Mouse (Mus musculus) midbrain, embryonic 15.5 days (tissue): Measurements from ENCODE around the gene Gm10300. TPM values are rescaled to one million over a fixed set of nuclear protein-coding genes. Genes with fewer than 3 reads are reported as not detected.

Experiments used
- ATAC-seq: fragments of 200-750 bp; cut with Nextera tagmentation; replicated peaks from 2 replicates; pipeline ENCODE4 v1.8.0; 2017; ENCODE audit warnings: moderate TSS enrichment
- H3K27ac ChIP-seq: fragments of 300-500 bp; sonication (generic); 2 replicates; pipeline ENCODE4 v1.5.1; 2015; ENCODE audit warnings: mild to moderate bottlenecking, inconsistent platforms
- H3K27me3 ChIP-seq: fragments of 300-500 bp; sonication (generic); replicated peaks from 2 replicates; pipeline ENCODE4 v1.6.1; 2015; ENCODE audit warnings: inconsistent platforms
- H3K36me3 ChIP-seq: fragments of 300-500 bp; sonication (generic); replicated peaks from 2 replicates; pipeline ENCODE4 v1.6.1; 2015; ENCODE audit warnings: inconsistent platforms
- H3K4me1 ChIP-seq: fragments of 300-500 bp; sonication (generic); 2 replicates; pipeline ENCODE4 v1.6.1; 2015; ENCODE audit warnings: inconsistent platforms
- H3K4me2 ChIP-seq: fragments of 300-500 bp; sonication (generic); 2 replicates; pipeline ENCODE4 v1.6.1; 2015; ENCODE audit warnings: inconsistent platforms, mild to moderate bottlenecking, moderate library complexity
- H3K4me3 ChIP-seq: fragments of 300-500 bp; sonication (generic); 2 replicates; pipeline ENCODE4 v1.5.1; 2015; ENCODE audit warnings: mild to moderate bottlenecking, inconsistent platforms
- H3K9ac ChIP-seq: fragments of 300-500 bp; sonication (generic); 2 replicates; pipeline ENCODE4 v1.6.1; 2015; ENCODE audit warnings: mild to moderate bottlenecking, inconsistent platforms
- H3K9me3 ChIP-seq: fragments of 300-500 bp; sonication (generic); 2 replicates; pipeline ENCODE4 v1.6.1; 2016; ENCODE audit warnings: inconsistent platforms
- WGBS: fragments of 180-500 bp; shearing (Covaris S2); methylation state at CpG from one replicate; pipeline ENCODE4 v1.1.7; 2015; ENCODE audit warnings: mixed read lengths; 5-methylcytosine and 5-hydroxymethylcytosine counted together
- polyA plus RNA-seq: library from polyadenylated mRNA; unstranded; fragments of >200 nt; fragmentation: Nextera tagmentation; extraction: Ambion mirVana; gene quantifications from 2 replicates; pipeline ENCODE4 v1.2.1, GENCODE M21; 2015

Gene Gm10300
- polyA plus RNA-seq, 1 experiment from 2014 or later: not detected

DNA sequence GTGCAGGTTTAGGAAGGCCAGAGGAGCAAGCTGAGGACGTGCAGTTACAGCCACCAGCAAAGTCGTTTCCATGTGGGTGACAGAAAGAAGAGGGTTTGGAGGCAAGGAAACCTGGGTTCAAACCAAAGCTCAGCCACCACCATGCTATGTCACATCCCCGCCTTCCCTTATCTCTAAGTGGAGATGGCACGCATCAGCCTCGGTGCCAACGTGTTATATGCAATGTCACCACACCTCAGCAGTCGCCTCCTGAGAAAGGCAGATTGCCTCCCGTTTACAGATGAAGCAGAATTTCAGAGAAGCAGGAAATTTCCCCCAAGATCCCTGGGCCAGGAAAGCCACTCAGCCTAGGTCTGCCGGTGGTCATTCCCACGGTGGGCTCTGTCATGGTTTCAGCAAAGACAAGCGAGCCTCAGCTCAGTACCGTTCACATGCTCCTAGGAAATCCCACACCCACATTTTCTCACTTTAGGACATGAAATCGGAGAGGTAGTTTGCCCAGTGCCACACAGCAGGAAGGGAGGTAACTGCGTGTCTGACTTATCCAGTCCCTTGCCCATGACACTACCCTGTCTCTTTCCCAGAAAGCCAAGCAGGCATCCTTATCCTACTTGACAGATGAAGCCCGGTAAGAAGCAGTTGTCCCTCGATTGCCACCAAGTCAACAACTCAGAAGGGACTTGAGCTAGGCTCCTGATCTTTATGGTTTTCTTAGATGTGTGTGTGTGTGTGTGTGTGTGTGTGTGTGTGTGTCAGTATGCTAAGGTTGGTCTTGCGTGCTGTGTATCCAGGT, 14.3 kb upstream of the Gm10300 start:
- no peak for ATAC-seq

GRCm38 (mm10) chr4:132062289-132062688, 12.2 kb upstream of the Gm10300 start:
- no peaks in the 10 kb centered on the region for H3K27me3 ChIP-seq
- 74% methylated on average over 8 of the region's 8 CpGs for WGBS
- H3K36me3 ChIP-seq: no peaks in the 10 kb centered on the region
- H3K4me2 ChIP-seq: no peak overlapping the region
- H3K27ac ChIP-seq: no peak overlapping the region
- ATAC-seq: no peak
- 0 out of 2 replicates have a peak, but pooled peaks cover 3% of the 10 kb centered on the region for H3K4me1 ChIP-seq
- no peak overlapping the region for H3K9ac ChIP-seq
- H3K9me3 ChIP-seq: no peaks in the 10 kb centered on the region
- no peak overlapping the region for H3K4me3 ChIP-seq

More for the DNA sequence above, 14.3 kb upstream of the Gm10300 start:
- no peak overlapping the region for H3K4me2 ChIP-seq
- no peaks in the 10 kb centered on the region for H3K27me3 ChIP-seq
- H3K27ac ChIP-seq: no peak overlapping the region
- no peak overlapping the region for H3K4me3 ChIP-seq
- no peaks in the 10 kb centered on the region for H3K4me1 ChIP-seq
- no peaks in the 10 kb centered on the region for H3K36me3 ChIP-seq
- H3K9ac ChIP-seq: no peak overlapping the region
- WGBS: 80% methylated on average over 17 of the region's 17 CpGs
- no peaks in the 10 kb centered on the region for H3K9me3 ChIP-seq

DNA sequence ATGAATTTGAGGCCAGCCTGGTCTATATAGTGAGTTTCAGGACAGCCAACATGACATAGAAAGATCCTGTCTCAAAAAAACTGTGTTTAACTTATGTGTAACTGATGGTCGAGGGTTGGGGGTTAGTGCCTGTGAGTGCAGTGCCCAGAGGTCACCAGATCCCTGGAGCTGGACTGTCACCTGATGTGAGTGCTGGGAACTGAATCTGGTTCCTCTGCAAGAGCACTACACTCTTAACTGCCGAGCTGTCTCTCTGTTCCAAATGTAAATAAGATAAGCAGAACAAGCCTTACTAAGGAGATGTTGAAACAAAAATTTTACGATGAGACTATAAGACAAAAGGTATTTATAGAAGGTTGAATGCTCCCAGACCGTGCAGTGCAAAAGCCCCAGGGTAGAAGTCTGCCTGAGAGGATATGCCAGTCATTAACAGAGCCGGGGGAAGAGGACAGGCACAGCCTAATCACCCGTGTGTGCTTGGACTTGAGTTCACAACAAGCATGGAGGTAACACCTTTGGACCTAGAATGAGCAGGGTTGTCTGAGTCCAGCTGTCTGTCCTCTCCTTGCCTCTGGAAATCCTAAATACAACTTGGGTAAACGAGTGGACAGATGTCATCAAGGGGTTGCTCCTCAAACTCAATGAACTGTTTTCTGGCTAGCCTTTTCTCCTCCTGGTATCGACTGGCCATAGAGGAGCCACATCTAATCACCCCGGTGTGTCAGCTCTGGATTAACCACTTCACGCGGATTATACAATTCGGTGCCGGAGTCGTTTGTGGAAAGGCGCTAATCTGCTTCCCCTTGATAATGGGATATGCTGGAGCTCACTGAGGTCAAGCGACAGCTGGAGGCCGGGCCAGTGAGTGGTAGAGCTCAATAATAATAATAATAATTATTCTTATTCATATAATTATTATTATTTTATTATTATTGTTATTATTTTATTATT, 11.3 kb upstream of the Gm10300 start:
- H3K4me2 ChIP-seq: no peak overlapping the region
- no peak for ATAC-seq
- no peak overlapping the region for H3K9ac ChIP-seq
- 61% methylated on average over 17 of the region's 17 CpGs for WGBS
- 0 out of 2 replicates have a peak, but pooled peaks cover 3% of the 10 kb centered on the region for H3K4me1 ChIP-seq
- no peaks in the 10 kb centered on the region for H3K36me3 ChIP-seq
- no peaks in the 10 kb centered on the region for H3K27me3 ChIP-seq
- no peak overlapping the region for H3K4me3 ChIP-seq
- H3K27ac ChIP-seq: no peak overlapping the region
- H3K9me3 ChIP-seq: no peaks in the 10 kb centered on the region

DNA sequence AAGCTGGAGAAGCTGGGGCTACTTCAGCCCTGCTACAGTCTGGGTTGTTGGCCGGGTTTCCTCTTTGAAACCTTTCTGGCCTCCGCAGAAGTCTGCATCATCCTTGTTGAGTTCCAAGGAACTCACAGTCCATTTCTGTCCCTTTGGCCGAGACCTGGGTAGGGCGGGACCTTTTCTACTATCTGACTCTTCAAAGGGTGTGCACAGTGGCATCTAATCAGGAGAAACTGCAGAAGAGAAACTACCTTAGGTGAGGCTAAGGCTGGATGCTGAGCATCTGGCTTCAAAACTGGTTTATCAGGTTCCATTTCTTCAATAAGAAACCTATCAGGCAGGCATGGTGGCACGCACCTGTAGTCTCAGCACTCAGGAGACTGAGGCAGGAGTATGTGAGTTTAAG, 9.9 kb upstream of the Gm10300 start:
- Histone ChIP-seq H3K27me3 (no peaks in the 10 kb centered on the region), H3K27ac (no peak overlapping the region), H3K4me1 (0 out of 2 replicates have a peak, but pooled peaks cover 3% of the 10 kb centered on the region), H3K4me3 (no peak overlapping the region), H3K9ac (no peak overlapping the region), H3K9me3 (no peaks in the 10 kb centered on the region), H3K36me3 (no peaks in the 10 kb centered on the region), H3K4me2 (no peak overlapping the region)
- WGBS: 92% methylated on average over 5 of the region's 5 CpGs
- no peak for ATAC-seq

- Histone ChIP-seq H3K4me1 (0 out of 2 replicates have a peak, but pooled peaks cover 3% of the 10 kb centered on the region), H3K27ac (no peak overlapping the region), H3K4me2 (no peak overlapping the region), H3K27me3 (no peaks in the 10 kb centered on the region), H3K4me3 (no peak overlapping the region), H3K9me3 (no peaks in the 10 kb centered on the region), H3K36me3 (no peaks in the 10 kb centered on the region), H3K9ac (no peak overlapping the region)
- no peak for ATAC-seq
- 73% methylated on average over 3 of the region's 3 CpGs for WGBS
Observed at GRCm38 (mm10) chr4:132065578-132065977, 8.9 kb upstream of the Gm10300 start.

GRCm38 (mm10) chr4:132066101-132066773, 8.3 kb upstream of the Gm10300 start:
- ATAC-seq: no peak
- Histone ChIP-seq H3K9me3 (no peaks in the 10 kb centered on the region), H3K4me1 (0 out of 2 replicates have a peak, but pooled peaks cover 3% of the 10 kb centered on the region), H3K27me3 (no peaks in the 10 kb centered on the region), H3K4me2 (no peak overlapping the region), H3K27ac (no peak overlapping the region), H3K36me3 (no peaks in the 10 kb centered on the region), H3K4me3 (no peak overlapping the region), H3K9ac (no peak overlapping the region)
- 50% methylated on average over 10 of the region's 10 CpGs for WGBS

DNA sequence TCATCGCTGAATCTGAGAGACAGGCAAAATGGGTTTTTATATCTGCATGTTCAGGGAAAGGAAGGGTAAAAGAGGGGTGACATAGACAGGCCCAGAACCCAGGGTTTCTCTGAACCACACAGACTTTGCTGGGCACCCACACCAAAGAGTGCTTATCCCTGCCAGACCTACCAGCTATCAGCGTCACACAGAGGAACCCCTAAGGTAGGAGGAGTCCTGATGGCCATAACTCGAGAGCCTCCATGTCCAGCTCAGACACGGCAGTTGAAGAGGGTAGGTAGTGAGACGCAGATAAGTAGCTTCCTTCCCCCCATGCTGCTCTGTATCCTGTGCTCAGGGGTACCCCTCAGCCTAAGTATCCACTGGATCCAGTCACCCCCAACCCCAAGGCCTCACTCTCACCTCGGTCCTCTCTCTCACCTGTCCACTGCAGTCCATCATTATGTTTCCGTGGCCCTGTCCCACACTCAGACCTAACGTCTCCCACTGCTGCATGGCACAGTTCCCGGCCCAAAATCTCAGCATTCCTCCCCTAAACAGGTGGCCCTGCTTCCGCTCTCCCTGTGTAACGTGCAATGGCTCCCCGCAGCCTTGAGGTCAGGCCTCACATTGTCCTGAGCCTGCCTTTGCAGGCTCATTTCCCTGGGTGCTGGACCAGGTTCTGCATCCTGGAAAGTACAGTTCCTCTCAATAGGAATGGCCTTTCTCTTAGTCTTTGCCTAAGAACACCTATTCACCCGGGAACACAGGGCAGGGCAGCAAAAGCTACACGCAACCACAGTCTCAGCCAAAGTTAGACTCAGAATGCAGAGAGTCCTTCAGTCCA, 7.2 kb upstream of the Gm10300 start:
- H3K27me3 ChIP-seq: no peaks in the 10 kb centered on the region
- H3K4me3 ChIP-seq: no peak overlapping the region
- 87% methylated on average over 14 of the region's 14 CpGs for WGBS
- H3K9me3 ChIP-seq: no peaks in the 10 kb centered on the region
- no peak overlapping the region for H3K4me2 ChIP-seq
- no peak overlapping the region for H3K27ac ChIP-seq
- 0 out of 2 replicates have a peak, but pooled peaks cover 3% of the 10 kb centered on the region for H3K4me1 ChIP-seq
- H3K9ac ChIP-seq: no peak overlapping the region
- H3K36me3 ChIP-seq: no peaks in the 10 kb centered on the region
- no peak for ATAC-seq

DNA sequence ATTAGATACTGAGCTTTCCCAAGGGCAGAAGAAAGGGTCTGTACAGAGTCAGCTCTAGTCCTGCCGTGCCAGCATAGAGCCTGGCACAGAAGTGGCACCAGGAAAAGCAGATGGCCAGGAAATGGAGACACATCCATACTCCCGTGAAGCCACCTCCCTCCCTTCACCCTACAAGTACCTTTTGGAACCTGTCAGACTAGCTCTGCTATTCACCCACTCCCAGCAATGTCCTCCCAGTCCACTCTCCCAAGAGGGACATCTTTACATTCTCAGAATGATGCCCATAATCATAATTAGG, 6.6 kb upstream of the Gm10300 start:
- Histone ChIP-seq H3K4me1 (0 out of 2 replicates have a peak, but pooled peaks cover 3% of the 10 kb centered on the region), H3K4me2 (no peak overlapping the region), H3K27ac (no peak overlapping the region), H3K4me3 (no peak overlapping the region), H3K9ac (no peak overlapping the region), H3K36me3 (no peaks in the 10 kb centered on the region), H3K9me3 (no peaks in the 10 kb centered on the region), H3K27me3 (no peaks in the 10 kb centered on the region)
- ATAC-seq: no peak
- WGBS: 77% methylated on average over 2 of the region's 2 CpGs

DNA sequence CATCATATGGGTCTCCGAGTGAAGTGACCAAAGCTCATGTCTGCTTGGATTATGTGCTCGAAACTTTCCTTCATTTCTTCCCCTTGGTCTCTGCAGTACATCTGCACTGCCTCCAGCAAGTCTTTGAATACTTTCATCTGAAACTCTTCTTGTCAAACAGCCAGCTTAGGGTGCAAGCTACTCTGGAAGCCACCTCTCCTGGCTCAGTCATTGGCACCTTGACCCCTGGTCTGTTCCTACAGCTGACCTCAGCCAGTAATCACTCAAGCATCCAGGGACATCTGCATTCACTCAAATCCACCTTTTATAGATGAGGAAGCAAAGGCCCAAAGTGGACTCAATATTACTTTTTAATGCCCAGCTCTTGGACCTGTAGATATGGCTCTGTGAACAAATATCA, 2.8 kb upstream of the Gm10300 start:
- Histone ChIP-seq H3K9ac (no peak overlapping the region), H3K27me3 (peaks cover 9% of the 10 kb centered on the region; the same call in 1 of the 2 replicates), H3K4me1 (peaks cover 21% of the 10 kb centered on the region), H3K27ac (no peak overlapping the region), H3K4me3 (no peak overlapping the region), H3K9me3 (no peaks in the 10 kb centered on the region), H3K36me3 (no peaks in the 10 kb centered on the region), H3K4me2 (no peak overlapping the region)
- no peak for ATAC-seq
- 97% methylated on average over 2 of the region's 2 CpGs for WGBS

- no peak for ATAC-seq
- H3K4me3 ChIP-seq: no peak overlapping the region
- peaks cover 9% of the 10 kb centered on the region; the same call in 1 of the 2 replicates for H3K27me3 ChIP-seq
- H3K4me2 ChIP-seq: no peak overlapping the region
- no peaks in the 10 kb centered on the region for H3K36me3 ChIP-seq
- H3K9me3 ChIP-seq: no peaks in the 10 kb centered on the region
- no peak overlapping the region for H3K9ac ChIP-seq
- WGBS: 74% methylated on average over 3 of the region's 3 CpGs
- H3K4me1 ChIP-seq: peaks cover 22% of the 10 kb centered on the region
- H3K27ac ChIP-seq: no peak overlapping the region
Observed at GRCm38 (mm10) chr4:132072156-132072555, 2.3 kb upstream of the Gm10300 start.

- peaks cover 22% of the 10 kb centered on the region for H3K4me1 ChIP-seq
- no peak for ATAC-seq
- H3K9me3 ChIP-seq: no peaks in the 10 kb centered on the region
- no peaks in the 10 kb centered on the region for H3K36me3 ChIP-seq
- WGBS: 66% methylated on average over 6 of the region's 6 CpGs
- H3K4me3 ChIP-seq: no peak overlapping the region
- no peak overlapping the region for H3K27ac ChIP-seq
- H3K9ac ChIP-seq: no peak overlapping the region
- H3K27me3 ChIP-seq: peaks cover 9% of the 10 kb centered on the region; the same call in 1 of the 2 replicates
- H3K4me2 ChIP-seq: no peak overlapping the region
Observed at GRCm38 (mm10) chr4:132072946-132073345, 1.6 kb upstream of the Gm10300 start.
